Mouse (Mus musculus) ES-E14 (cell line): ENCODE measurements at regions not wholly inside any gene's neighbourhood (a gene's known extent, or its start where the extent isn't known, plus 50 kb on each side); places are given as distances from the start of the nearest gene placed in this dataset.

Source experiments
- CHD2 ChIP-seq: IDR thresholded peaks from 2 replicates; pipeline ENCODE4 v1.6.1; 2014; ENCODE audit warnings: mild to moderate bottlenecking, low read depth, low read length, inconsistent platforms
- HCFC1 ChIP-seq: IDR thresholded peaks from 2 replicates; pipeline ENCODE4 v1.6.1; 2012; ENCODE audit warnings: low read length, inconsistent platforms, borderline replicate concordance; ENCODE audit not compliant: insufficient read depth
- ZC3H11A ChIP-seq: IDR thresholded peaks from 2 replicates; pipeline ENCODE4 v1.6.1; 2012; ENCODE audit warnings: low read depth, mild to moderate bottlenecking, inconsistent platforms, low read length, borderline replicate concordance

DNA sequence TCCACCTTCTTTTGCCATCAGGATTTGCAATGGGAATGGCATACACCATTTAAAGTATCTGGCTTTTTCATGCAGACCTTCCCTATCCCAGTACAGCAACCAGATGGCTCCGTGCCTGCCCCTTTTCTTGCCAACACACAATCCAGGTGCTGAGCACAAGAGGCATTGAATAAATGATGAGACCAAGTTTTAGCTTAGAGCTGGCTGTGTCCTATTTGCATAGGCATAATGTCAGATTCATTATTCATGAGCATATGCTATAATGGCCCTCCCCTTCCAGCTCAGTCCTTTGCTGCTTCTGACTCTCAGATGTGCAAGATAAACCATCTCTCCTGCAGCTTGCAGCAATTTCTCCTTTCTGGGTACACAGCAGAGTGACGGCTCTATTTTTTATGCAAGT lies 163.3 kb upstream of the Gcfc2 start:
- TF ChIP-seq HCFC1 (no peak), CHD2 (no peak), ZC3H11A (no peak)
